Mouse (Mus musculus) monocyte, adult 5-6 weeks (primary cell): ENCODE measurements around the gene Sfxn2. TPM values are rescaled to one million over a fixed set of nuclear protein-coding genes. Genes with fewer than 3 reads are reported as not detected.
A peak's percentile ranks its signal among the peaks of the same experiment; 100 is the strongest.

Experiments
- ATAC-seq: fragments of 153-309, 156-312 bp; replicated peaks from 2 replicates; pipeline ENCODE4 v1.8.0; 2017; ENCODE audit warnings: mild to moderate bottlenecking; ENCODE audit not compliant: low TSS enrichment, insufficient number of reproducible peaks, severe bottlenecking, poor library complexity, low FRiP score
- total RNA-seq: library from RNA; stranded (forward); fragments of 200-1000, 200-491, 200-594 nt; gene quantifications from 3 replicates; pipeline ENCODE4 v1.2.3, GENCODE M21; 2017

The Sfxn2 gene
- total RNA-seq, 1 experiment from 2014 or later, result 11.1 TPM

GRCm38 (mm10) chr19:46587823-46588508, 14.8 kb downstream of the Sfxn2 start:
- peak; percentile 84 for ATAC-seq

- ATAC-seq, result no peak
Observed at GRCm38 (mm10) chr19:46591575-46591974, 18.4 kb downstream of the Sfxn2 start.

- ATAC-seq, result no peak
Observed at GRCm38 (mm10) chr19:46592751-46593439, 19.7 kb downstream of the Sfxn2 start.

- ATAC-seq, result no peak
Observed at GRCm38 (mm10) chr19:46598187-46598586, 25.0 kb downstream of the Sfxn2 start.

GRCm38 (mm10) chr19:46598720-46599252, 25.6 kb downstream of the Sfxn2 start, which contains the start of gene Wbp1l:
Gene Wbp1l (plus strand): TSS chr19:46599084.
- ATAC-seq, result peak; percentile 95

- no peak for ATAC-seq
Observed at GRCm38 (mm10) chr19:46599375-46600256, 26.5 kb downstream of the Sfxn2 start.

GRCm38 (mm10) chr19:46600371-46600770, 27.2 kb downstream of the Sfxn2 start:
- no peak for ATAC-seq

GRCm38 (mm10) chr19:46601491-46601890, 28.3 kb downstream of the Sfxn2 start:
- no peak for ATAC-seq

GRCm38 (mm10) chr19:46602406-46602805, 29.2 kb downstream of the Sfxn2 start:
- no peak for ATAC-seq

- ATAC-seq, result no peak
Observed at GRCm38 (mm10) chr19:46606718-46607117, 33.6 kb downstream of the Sfxn2 start.

GRCm38 (mm10) chr19:46607424-46607823, 34.3 kb downstream of the Sfxn2 start:
- ATAC-seq, result no peak; the same call in 1 of the 2 replicates

- ATAC-seq, result no peak
Observed at GRCm38 (mm10) chr19:46608158-46608557, 35.0 kb downstream of the Sfxn2 start.

GRCm38 (mm10) chr19:46616378-46616777, 43.2 kb downstream of the Sfxn2 start:
- no peak for ATAC-seq

GRCm38 (mm10) chr19:46617361-46617760, 44.2 kb downstream of the Sfxn2 start:
- ATAC-seq, result no peak

- peak; percentile 70 for ATAC-seq
Observed at GRCm38 (mm10) chr19:46618322-46618721, 45.2 kb downstream of the Sfxn2 start.

- ATAC-seq, result no peak
Observed at GRCm38 (mm10) chr19:46619001-46619400, 45.8 kb downstream of the Sfxn2 start.

- no peak for ATAC-seq
Observed at GRCm38 (mm10) chr19:46619518-46619917, 46.4 kb downstream of the Sfxn2 start.

- ATAC-seq, result 0 out of 2 replicates have a peak, but pooled peaks have one; percentile 6
Observed at GRCm38 (mm10) chr19:46620016-46620808, 47.0 kb downstream of the Sfxn2 start.
